Mouse (Mus musculus) heart, postnatal 4 days (tissue): ENCODE measurements around the gene Nol10. TPM values are rescaled to one million over a fixed set of nuclear protein-coding genes. Genes with fewer than 3 reads are reported as not detected.

Source experiments
- DNase-seq: peaks from one replicate; pipeline ENCODE4 v3.0.0; 2021
- total RNA-seq, 2 experiments: library from RNA; stranded (reverse); gene quantifications; 2 replicates each; pipeline ENCODE4 v1.2.3; 2021

The Nol10 gene
- total RNA-seq, 2 experiments from 2014 or later: 10.4 to 11.3 TPM

- DNase-seq: no peak
Measured at GRCm38 (mm10) chr12:17362316-17362715, 14.1 kb downstream of the Nol10 start.

GRCm38 (mm10) chr12:17366981-17367380 lies 18.7 kb downstream of the Nol10 start:
- DNase-seq: peak; percentile 79

DNA sequence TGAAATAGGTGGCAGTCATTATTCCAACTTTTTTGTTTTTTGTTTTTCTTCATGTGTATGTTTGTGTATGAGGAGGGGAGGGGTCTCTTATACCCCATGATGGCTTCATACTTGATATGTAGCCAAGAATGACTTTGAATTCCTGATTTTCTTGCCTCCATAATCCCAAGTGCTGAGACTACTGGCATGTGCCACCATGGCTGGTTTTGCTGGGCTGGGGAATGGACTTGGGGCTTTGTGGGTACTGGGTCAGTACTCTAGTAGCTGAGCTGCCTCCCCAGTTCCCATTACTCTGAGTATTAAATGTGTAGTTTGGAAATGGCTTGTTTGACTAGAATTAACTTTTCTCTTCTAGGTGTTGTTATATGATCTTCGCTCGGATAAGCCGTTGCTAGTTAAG lies 20.9 kb downstream of the Nol10 start:
- no peak for DNase-seq

- no peak for DNase-seq
Measured at GRCm38 (mm10) chr12:17369551-17370325, 21.5 kb downstream of the Nol10 start.

GRCm38 (mm10) chr12:17371589-17372235 lies 23.5 kb downstream of the Nol10 start:
- peak; percentile 12 for DNase-seq

DNA sequence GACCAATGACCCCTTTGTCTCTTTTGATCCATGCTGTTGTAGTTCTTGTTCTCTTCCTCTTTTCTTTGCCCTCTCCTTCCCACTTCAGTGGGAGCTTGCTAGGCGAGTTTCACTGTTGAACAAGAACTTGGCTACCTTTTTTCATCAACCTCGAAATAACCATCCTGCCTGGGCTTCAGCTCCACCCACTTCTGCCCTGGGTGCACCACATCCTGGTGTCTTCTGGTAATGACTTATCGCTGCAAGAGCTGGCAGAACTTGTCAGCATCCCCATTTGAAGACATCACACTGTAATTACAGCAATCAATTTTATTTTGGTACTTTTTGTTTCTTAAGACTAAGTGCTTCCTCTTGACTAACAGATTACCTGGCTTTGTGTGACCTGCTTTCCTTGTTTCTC lies 24.4 kb downstream of the Nol10 start:
- no peak for DNase-seq

GRCm38 (mm10) chr12:17373470-17373975 lies 25.3 kb downstream of the Nol10 start:
- no peak for DNase-seq

DNA sequence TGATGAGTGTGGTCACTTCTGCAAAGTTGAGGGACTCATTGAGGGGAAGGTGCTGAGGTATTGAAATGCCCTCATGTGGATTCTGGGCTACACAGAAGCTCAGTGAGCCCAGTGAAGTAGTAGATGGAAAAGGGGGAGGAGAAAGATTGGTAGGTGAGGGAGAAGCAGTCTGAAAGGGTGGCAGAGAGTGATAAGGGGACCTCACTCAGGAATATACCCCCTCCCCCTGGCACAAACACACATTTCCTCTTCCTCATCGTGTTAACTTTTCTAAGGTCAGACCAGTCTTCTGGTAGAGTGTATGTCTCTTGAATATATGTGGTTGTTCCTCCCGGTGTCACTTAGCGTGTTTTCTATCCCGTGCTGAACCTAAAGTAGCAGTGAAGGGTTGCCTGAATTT lies 27.0 kb downstream of the Nol10 start:
- DNase-seq: no peak

GRCm38 (mm10) chr12:17376521-17376920 lies 28.3 kb downstream of the Nol10 start:
- DNase-seq: no peak

- DNase-seq: no peak
Measured at GRCm38 (mm10) chr12:17380991-17381390, 32.7 kb downstream of the Nol10 start.

DNA sequence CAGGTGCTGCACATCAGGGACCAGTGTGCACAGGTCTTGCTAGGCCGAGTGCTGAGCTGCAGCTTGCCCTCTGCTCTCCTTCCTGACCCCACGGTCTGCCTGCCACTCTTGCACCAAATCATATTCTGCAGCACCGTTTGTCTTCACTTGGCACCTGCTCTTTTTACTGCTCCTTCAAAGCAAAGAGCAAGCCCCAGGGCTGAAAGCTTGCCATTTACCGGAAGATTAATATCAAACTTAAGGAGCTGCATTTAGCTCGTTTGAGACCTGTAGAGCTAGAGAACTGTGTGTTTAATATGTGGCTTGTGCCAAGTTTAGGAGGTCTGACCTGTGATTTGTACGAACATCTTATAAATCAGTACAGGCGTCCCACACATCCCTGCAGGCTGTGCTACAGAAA lies 34.5 kb downstream of the Nol10 start:
- no peak for DNase-seq

- no peak for DNase-seq
Measured at GRCm38 (mm10) chr12:17386896-17387295, 38.6 kb downstream of the Nol10 start.

DNA sequence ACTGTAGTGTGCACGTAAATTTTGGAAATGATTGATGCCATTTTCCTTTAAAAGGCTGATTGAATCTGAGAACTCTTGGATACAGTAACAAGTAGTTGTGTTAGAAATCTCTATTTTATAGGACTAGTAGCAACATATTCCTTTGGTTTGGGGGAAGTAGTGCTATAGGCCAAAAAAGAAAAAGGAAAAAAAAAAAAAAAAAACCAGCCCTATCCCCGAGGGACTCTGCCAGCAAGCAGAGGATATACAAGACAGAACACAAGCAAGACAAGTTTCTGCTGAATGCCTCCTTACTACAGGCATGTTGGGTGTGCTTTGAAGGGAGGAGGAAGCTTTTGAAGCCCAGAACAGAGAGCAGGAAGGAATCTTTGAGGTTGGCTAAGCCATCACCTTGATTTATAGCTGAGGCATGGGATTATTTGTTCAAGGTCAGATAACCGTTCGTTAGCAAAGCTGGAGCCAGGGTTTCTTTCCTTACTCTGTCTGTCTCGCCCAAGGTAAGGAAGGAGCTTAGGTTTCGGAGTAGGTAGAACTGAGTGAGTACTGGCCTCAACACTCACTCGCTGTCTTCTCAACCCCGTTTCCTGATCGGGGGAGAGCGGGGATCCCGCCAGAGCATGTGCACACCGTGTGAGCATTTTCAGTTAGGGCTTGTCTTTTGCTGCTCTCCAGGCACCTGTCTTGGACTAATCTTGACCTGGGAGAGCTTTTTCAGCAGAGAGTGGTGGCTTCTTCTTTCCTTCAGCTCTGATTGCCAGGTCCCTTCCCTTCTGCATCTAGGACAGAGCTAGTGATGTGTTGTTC lies 39.3 kb downstream of the Nol10 start:
- no peak for DNase-seq

- no peak for DNase-seq
Measured at GRCm38 (mm10) chr12:17388136-17388437, 39.8 kb downstream of the Nol10 start.

- no peak for DNase-seq
Measured at GRCm38 (mm10) chr12:17390036-17390435, 41.8 kb downstream of the Nol10 start.

- DNase-seq: peak; percentile 20
Measured at GRCm38 (mm10) chr12:17390510-17390909, 42.3 kb downstream of the Nol10 start.

- DNase-seq: no peak
Measured at GRCm38 (mm10) chr12:17393148-17393547, 44.9 kb downstream of the Nol10 start.

- no peak for DNase-seq
Measured at GRCm38 (mm10) chr12:17397150-17397549, 48.9 kb downstream of the Nol10 start.

GRCm38 (mm10) chr12:17401419-17401818 lies 53.2 kb downstream of the Nol10 start:
- no peak for DNase-seq

GRCm38 (mm10) chr12:17402116-17402515 lies 53.9 kb downstream of the Nol10 start:
- DNase-seq: no peak

GRCm38 (mm10) chr12:17403998-17404397 lies 55.7 kb downstream of the Nol10 start:
- no peak for DNase-seq

- no peak for DNase-seq
Measured at GRCm38 (mm10) chr12:17406825-17407224, 58.6 kb downstream of the Nol10 start.

GRCm38 (mm10) chr12:17408312-17408711 lies 60.1 kb downstream of the Nol10 start:
- DNase-seq: no peak
